Mouse (Mus musculus): ENCODE measurements around the gene Hvcn1.

DNA sequence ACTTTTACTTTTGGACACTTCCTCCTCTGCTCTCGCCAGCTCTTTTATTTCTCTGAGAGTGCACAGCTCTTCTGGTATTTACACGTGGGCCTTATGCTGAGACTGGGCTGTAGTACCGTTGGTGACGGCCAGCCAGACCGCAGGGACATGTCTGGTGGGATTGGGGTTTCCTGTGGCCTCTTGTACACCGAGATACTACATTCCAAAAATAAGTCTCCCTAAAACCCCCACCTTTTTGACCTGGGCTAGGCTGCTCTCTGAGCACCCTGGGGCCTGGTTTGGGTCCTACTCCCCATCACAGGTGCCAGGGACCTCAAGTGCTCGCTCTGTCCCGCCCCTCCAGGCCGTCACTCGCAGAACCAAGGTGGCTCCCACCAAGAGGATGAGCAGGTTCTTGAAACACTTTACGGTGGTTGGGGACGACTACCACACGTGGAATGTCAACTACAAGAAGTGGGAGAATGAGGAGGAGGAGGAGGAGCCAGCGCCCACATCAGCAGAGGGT is 26.5 kb downstream of the Hvcn1 start:
- TF ChIP-seq POLR2A (IDR thresholded peaks at IDR 0.05; ENCODE audit: low read depth, low read length), result no peak
- TF ChIP-seq CTCF (IDR thresholded peaks at IDR 0.05; ENCODE audit: extremely low read depth, insufficient read depth, insufficient read length, insufficient replicate concordance), result no peak
